Mouse (Mus musculus) megakaryocyte-erythroid progenitor cell, adult 5-6 weeks (primary cell): ENCODE measurements around the gene Angptl3. TPM values are rescaled to one million over a fixed set of nuclear protein-coding genes. Genes with fewer than 3 reads are reported as not detected.

Source experiments
- total RNA-seq, 2 experiments: library from RNA; stranded (forward) in 1 of 2; stranded (reverse) in 1 of 2; fragments of 200-1000, 215-1000 nt in 1 of 2; fragments of >200 nt in 1 of 2; fragmentation: Nextera tagmentation in 1 of 2; gene quantifications; 2 replicates each; pipeline ENCODE4 v1.2.3; 2014 to 2017

Gene Angptl3
- total RNA-seq, 2 experiments from 2014 or later: 0.46 to 0.85 TPM

Other genes starting within 250 kb of the Angptl3 start
- gene Kank4, start 213.4 kb upstream of the Angptl3 start, total RNA-seq (2014; fragmentation: Nextera tagmentation): not detected in 2 replicates
- not detected in 2 replicates for gene Kank4, start 213.4 kb upstream of the Angptl3 start, total RNA-seq (2017)
- gene I0C0044D17Rik, start 207.1 kb upstream of the Angptl3 start, total RNA-seq (2014; fragmentation: Nextera tagmentation): not detected in 2 replicates
- gene I0C0044D17Rik, start 207.1 kb upstream of the Angptl3 start, total RNA-seq (2017): not detected in 2 replicates
- 93.8 and 111 TPM in 2 replicates for gene Usp1, start 107.1 kb upstream of the Angptl3 start, total RNA-seq (2014; fragmentation: Nextera tagmentation)
- 146 and 171 TPM in 2 replicates for gene Usp1, start 107.1 kb upstream of the Angptl3 start, total RNA-seq (2017)
- 40.5 and 58.3 TPM in 2 replicates for gene Dock7, start 90.0 kb downstream of the Angptl3 start, total RNA-seq (2014; fragmentation: Nextera tagmentation)
- 44.3 and 71.8 TPM in 2 replicates for gene Dock7, start 90.0 kb downstream of the Angptl3 start, total RNA-seq (2017)
- gene Atg4c, start 163.0 kb downstream of the Angptl3 start, total RNA-seq (2014; fragmentation: Nextera tagmentation): 10.2 and 22.9 TPM in 2 replicates
- 3.4 and 4.7 TPM in 2 replicates for gene Atg4c, start 163.0 kb downstream of the Angptl3 start, total RNA-seq (2017)